Mouse (Mus musculus) right cerebral cortex, postnatal 10 days (tissue): Measurements from ENCODE around the gene Nfib.
A peak's percentile ranks its signal among the peaks of the same experiment; 100 is the strongest.

ENCODE experiments used
- DNase-seq, 2 experiments: peaks; one replicate each; pipeline ENCODE4 v3.0.0; 2021; ENCODE audit warnings: low spot score in 2 of 2

Gene Nfib

DNA sequence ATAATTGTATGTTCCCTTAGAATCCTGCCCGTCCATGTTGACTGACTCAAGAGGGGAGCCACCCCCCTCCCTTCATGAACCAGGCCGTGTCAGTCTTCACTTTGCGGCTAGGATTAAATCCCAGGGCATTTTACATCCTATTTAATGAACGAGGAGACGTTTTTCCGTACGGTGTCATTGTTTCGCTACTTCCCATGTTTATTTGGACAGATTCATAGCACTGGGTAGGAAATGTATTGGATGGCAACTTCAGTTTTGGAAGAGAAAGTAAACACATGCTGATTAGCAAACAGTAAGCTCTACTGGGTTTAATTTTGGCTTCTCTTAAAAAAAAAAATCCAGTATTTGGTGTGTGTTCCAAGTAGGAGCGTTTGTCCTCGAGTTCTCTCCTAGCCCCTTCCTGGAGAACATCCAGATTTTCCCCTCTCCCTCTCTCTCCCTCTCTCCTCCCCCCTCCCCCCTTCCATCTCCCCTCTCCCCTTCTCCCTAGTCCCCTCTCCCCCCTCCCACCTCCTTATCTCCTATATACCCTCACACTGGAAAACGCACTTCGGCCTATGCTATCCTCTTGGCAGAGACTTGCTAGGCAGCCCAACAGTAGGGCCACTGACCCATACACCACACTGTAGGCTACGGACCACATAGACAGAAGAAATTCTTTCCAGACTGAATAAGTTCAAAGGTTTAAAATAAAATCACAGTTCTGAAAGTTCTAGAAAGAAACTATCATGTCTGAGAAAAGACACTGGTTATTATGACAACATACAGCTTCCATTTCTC is 271.4 kb downstream of the Nfib start:
- no peak for DNase-seq

DNA sequence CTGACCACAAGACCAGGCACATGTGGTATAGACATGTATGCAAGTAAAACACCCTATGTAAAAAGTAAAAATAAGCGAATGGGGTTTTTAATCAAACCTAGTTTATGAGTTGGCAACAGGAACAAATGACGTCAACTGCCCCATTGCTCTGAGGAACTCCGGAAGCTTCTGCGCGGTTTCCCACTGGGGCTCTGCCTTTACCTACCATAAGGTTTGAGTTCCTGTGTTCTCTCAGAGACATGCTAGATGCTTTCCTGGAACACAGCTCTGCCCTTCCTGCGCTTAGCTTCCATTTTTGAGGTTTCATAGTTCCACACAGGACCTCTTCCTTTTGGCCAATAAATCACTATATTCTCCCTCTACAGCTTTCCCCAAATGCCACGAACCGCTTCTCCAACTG is 273.7 kb downstream of the Nfib start:
- no peak for DNase-seq

DNA sequence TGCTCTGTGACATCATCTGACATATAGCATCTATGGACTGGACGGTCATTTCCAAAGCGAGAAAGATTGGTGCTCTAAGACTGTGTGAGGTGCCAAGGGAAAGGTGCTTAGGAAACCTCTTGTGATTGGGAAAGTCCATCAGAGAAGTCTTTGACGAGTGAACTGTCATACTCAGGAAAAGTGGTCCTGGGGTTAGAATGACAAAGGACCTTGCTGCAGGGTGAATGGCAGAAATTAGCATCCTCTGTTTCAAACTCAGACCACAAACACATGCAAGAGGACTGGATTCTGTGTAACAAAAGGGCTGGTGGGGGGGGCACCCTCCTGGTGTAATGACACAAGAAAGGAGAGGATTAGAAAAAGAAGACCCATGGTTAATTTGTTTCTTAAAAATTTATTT is 274.7 kb downstream of the Nfib start:
- DNase-seq, result no peak

DNA sequence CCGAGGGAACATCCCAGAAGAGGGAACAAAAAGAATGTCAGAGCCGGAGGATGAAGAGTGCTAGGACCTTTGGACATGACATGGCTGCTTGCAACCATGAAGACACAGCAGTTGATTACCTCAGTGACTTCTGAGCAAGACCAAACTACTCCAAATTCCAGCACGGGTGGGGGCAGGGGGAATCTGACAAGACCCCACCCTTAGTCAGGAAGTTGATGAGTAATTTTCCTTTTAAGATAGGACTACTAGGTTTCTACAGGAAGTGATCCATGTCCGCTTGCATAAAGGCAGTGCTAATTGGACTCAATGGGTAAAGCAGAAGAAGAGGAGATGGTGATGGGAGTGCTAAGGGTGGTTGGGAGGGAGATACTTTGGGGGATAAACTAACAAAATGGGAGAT is 279.3 kb downstream of the Nfib start:
- peak in 1 of 2 experiments; percentile 17 for DNase-seq

DNA sequence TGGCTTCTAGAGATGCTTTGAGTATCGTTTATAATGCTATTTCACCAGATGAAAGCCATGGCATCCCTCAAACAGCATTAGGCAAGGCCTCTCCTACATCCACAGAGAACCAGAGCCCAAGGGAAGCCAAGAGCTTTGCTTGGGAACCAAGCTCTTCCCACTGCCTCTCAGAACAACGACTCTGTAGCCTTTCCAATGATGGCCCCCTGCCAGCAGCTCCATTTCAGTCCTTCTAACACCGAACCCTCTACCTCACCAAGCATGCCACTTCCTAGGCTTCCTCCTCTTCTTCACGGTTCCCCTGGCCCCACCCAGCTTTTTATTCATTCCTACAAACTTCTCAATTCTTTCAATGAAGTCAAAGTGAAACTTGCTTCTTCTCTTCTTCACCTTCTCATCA is 287.3 kb downstream of the Nfib start:
- DNase-seq, result no peak

DNA sequence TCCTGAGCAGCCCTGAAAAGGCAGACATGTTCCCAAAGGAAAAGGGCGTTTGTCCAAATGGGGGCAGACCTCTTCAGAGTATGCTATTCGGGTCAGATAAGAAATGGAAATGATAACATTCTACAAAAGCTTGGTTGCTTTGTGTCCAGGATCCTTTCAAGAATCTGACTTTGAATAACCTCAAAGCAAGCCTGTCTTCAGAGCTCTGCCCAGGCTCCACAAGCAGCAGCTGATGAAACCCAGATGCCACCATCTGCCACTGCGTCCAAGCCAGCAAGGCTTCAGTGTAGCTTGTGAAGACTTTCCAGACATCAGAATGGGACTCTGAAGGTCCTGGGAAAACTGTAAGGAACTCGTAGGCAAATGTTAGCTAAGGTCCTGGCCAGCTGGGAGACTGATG is 289.7 kb downstream of the Nfib start:
- DNase-seq, result no peak

DNA sequence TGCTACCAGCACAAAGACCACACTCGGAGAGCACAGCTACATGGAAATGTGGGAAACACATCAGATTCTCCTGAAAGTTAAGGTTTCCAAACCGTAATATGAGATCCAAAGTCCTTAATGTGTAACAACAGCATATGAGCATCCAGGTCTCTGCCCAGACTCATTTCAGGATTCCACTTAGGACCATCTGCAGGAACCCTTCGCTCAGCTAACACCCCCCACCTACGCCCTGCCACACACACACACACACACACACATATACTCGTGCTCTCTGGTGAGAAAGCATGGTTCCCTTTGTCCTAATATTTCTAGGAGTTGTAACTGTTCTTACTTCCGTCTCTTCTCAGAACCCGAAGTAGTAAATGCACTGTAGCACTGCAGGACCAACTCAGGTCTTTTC is 292.9 kb downstream of the Nfib start:
- no peak for DNase-seq

DNA sequence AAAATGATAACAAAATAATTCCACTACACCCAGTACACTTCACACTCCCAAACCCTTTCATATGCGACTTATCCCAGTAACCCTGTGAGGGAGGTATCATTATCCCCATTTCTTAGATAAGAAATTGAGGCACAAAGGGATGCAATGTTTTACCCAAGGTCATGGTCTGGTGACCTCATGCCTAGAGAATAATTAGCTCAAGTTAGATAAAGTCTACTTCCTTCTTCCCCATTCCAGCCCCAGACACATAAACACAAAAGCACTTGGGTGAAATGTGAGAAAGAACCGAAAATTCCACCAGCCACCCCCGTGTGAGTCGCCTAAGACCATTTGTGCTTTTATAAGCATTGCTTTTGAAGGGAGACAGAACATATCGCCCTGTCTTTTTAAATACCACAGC is 293.6 kb downstream of the Nfib start:
- DNase-seq, result no peak

DNA sequence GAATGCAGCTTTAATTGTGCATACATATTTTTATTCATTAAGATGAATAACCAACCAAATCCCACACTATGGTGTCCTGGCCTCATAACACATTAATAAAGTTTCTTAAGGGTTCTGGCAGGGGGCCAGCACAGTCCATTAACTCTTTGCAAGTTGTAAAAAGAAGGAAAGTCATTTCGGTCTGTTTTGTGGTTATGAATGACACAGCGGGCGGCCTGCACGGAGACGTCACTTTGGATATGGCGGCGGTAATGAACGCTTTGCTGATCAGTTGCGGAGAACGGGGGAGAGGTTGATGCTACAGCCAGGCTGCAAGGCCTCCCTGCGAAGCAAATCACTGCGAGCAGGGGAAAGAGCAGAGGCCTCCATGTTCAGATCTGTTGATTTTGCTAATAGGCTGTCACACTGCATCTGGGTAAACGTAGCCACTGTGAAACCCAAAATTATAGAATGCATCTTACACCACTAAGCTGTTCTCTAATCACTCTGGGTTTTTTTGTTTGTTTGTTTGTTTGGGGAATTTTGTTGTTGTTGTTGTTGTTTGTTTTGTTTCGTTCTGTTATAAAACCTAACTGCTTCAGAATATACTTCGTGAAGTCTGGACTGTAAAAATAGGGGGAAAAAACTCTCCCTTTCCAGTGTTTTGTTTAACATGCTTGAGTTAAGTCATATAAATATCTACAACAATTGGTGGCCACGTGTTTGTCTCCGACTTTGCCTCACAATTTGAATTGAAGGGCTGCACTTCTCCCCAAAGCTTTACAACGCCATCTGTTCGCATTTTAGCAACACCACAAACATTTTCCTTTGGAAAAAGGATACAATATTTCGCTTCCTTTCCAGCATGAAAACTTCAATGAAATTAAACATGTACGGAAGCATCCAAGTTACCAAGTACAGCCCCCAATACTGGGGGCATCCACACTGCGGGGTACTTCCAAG is 296.8 kb downstream of the Nfib start:
- no peak for DNase-seq

DNA sequence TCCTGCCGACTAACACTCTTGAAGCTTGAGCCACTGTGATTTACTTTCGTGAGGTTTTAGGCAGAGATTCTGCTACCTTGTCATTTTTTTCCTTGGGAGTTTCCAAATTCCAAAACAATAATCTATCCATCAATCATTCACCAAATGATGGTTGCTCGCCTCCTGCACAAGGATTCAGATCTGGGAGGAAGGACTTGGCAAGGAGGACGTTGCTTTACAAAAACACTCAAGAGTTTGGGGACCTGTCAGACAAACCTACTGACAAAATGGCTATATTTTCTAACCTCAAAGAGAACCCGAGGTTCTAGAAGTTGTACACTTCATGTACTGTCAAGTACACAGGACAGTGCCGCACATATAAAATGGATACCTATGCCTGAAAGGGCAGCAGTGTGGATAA is 299.0 kb downstream of the Nfib start:
- no peak for DNase-seq

DNA sequence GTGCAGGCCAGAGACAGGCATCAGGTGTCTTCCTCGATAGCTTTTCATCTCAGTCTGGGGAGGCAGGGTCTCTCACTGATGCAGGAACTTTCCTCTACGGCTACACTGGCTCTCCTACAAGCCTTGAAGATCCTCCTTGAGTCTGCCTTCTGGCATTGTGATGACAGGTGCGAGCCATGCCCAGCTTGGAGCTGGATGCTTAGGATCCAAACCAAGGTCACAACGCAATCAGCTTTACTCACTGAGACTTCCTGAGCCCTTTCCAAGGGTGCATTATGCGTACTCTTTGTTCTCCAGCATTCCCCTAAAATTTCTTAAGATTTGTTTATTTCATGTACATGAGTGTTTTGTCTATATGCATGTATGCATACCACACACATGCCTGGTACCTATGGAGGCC is 299.8 kb downstream of the Nfib start:
- no peak for DNase-seq

DNA sequence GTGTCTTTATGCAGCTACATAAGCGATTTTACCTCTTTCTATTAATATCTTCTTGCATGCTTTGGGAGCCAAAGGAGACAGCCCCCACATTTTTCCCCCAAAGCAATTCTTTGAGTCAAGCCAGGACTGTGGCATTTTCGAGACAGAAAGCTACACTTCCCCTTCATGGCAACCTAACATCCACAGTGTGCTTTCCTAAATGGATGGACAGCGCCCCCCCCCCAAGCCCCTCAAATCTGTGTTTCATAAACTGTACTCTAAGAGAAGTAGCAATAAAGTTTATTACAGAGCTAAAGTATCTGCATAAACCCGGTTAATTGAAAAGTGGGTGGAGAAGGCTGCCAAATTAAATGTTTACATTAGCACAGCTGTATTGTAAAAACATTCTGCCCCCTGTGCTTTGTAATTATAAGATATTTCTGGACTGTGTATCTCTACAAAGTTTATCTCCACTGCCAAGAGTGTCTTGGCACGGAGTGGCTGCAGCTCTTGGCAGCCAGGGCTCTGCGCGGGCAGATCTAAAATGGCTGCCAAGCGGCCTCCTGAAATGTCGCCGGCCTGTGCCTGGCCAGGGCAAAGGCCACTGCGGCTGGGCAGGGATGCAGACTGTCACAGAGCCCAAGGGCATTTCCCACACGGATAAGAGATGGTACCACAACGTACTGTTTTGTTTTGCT is 301.4 kb downstream of the Nfib start:
- DNase-seq, result peak; percentile 66 to 69

DNA sequence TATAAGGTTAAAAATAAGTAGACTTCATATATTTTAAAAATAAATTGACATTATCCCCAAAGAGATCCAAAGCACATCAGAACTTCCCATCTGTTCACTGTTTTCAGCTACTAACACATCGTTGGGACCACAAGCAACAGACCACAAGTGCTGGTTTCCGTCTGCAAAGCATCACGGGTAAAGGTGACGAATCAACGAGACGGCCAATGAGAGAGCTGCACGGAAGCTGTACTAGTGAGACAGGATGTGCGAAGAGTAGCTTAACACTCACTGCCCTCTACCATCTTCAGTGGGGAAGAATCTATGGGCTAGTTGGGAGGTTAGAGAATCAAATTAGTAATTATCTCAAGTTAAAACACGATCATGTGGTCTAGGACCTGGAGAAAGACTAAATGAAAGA is 302.9 kb downstream of the Nfib start:
- DNase-seq, result no peak

DNA sequence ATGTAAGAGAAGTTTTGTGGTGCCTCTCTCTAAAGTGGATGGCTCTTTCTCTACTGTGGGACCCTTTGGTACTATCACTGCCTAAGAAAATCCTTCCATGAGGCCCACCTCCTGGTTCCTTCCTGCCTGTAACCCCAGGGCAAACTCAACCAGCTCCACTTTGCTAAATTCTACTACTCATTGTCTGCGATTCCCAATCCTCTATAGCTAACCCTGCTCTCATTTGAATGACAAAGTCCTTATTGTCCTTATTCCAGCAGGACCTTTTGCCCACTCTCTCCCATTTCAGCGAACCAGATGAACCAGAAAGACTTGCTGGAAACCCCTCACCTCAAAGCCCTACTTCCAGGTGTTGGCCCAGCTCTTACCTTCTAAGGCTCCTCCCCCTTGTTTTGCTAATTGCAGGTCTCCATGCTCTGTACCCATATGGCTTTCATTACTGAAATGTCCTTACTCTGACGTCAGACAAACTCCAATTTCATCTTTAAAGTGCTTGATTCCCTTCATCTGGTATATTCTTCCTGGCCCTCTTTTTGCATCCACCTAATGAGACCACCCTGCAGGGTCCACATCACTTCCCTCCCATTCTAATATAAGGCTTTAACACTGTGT is 304.0 kb downstream of the Nfib start:
- no peak for DNase-seq

DNA sequence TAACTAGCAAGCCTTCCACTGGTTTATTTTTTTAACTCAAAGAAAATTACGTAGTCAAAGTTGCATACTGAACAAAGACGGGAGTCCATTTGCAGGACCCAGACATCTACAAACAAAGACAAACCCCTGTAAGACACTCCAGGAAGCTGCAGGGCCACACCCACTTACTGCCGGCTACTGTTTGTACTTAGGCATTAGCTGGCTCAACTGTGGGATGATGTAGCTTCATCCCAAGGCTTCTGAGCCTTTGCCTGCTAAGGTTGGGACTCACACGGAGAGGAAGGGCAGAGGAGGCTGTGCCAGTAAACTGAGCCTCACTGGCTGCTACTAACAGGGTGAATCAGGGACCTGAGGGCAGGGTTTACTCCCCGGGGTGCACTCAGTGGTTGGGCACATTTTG is 305.0 kb downstream of the Nfib start:
- DNase-seq, result no peak

DNA sequence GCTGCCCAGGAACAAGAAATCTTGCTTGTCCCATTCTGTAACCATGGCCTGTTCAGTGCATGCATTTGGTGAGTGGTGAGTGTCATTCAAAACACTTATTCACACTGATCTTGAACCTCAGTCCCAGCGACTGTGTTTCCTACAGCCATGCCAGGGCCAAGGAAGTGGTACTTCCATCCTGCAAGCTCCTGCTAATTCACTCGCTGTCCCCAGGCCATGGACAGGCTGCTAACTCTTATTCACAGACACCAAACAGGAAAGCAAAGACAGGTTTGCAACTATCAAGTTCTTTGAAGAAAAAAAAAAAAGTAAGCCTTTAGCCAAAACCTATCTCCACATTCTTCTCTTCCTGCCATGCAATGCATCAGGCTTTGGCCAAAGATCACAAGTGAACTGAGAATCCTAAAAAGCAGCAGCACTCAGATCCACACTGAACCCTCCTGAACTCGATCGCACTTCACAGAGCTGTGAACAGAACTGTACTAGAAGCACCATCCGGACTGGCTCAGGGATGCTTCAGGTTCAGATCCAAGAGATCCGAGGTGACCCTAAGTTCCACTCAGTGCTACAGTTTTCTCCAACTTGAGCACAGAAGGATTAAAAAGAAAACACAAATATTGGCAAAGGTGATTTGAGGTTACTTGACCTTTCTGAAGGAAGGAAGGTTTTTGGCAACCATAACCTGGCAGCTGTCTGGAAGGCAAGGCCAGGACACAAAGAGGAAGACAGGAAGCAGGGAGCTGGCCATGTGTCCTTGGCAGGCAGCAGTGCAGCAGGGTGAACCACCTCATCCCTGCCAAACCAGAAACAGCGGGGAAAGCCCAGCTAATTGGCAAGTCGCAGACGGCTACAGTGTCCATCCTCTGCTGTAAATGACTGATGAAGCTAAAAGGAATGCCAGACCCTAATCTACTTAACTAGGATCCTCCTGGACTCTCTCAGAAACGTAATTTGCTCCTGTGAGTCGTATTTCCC is 305.9 kb downstream of the Nfib start:
- DNase-seq, result peak; percentile 71 to 75

DNA sequence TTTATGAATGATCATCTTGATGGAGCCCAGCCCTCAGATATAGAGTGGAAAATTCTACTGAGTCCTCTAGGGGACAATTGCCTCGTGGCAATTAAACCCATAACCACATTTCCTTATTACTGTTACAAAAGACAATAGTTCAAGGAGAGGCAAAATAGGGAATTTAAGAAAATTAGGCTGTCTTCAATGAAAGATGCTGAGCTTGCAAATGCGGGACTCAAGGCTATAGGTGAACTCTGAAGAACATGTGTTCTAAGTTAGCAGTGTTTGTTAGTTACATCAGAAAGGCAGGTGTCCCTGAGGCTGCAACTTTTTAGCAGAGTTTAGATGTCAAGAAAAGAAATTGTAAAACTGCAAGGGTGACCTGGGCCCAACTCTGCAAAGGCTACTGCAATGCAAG is 307.3 kb downstream of the Nfib start:
- no peak for DNase-seq

DNA sequence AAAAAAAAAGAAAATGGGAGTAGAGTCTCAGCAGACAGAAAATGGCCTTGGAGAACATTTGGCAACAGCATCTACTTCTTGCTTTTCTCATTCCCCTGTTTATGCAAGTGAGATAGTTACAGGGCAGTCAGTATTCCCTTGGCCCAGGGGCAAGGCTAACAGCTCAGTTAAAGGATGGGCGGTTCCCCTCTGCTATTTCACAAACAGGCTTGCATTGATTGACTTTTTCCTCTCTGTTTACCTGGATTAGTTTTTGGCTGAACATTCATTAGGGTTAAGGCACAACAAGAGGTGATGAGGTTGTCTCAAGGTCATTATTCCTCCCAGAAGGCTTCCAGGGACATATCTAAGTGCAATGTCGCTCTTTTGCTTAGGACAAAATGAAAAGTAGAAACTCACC is 308.7 kb downstream of the Nfib start:
- no peak for DNase-seq

DNA sequence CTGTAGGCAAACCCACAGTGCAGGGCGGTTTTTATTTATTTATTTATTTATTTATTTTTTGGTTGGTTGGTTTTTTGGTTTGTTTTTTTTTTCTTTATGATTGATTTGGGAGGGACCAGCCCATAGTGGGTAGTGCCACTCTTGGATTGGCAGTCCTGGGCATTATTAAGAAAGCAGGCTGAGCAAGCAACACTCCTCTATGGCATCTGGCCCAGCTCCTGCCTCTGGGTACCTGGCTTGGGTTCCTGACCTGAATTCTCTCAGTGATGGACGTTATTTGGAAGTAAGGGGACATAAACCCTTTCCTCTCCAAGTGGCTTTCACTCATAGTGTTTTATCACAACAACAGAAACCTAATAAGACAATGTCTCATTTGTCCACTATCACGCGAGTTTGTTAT is 309.5 kb downstream of the Nfib start:
- no peak for DNase-seq

DNA sequence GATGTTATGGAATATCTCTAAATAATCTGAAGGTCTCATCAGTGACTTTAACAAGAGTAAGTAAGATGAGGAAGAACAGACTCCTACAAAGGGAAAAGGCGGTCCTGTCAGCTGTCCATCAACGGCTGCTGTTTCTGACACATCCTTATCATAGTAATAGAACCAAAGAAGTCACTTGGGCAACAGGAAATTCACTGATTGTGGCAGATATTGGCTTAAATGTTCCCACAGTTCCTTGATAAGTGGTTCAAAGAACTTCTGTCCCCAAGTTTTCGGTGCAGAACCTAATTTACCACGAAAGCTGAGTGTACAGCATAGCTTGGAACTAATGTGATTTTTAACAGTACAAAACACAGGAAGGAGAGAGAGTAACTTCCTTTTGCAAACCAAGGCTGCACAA is 311.2 kb downstream of the Nfib start:
- DNase-seq, result no peak

DNA sequence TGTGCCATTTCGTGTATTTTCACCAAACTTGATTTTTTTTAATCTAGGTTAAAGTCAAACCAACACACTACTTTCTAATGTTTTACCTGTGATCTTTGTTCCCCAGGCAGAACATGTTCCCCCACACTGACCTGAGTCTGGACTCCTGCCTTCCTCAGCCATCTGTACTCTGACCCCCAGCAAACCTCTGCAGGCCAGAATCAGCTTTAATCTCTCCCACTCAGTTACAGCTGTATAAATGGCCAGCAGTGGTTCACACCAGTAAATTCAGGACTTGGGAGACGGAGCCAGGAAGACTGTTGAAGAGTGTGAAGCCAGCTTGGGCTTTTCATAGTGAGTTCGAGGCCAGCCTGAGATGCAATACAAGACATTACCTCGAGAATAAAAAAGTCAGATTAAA is 312.5 kb downstream of the Nfib start:
- DNase-seq, result no peak
